Mouse (Mus musculus) embryonic facial prominence, embryonic 15.5 days (tissue): Measurements from ENCODE around the gene Dynll1. TPM values are rescaled to one million over a fixed set of nuclear protein-coding genes. Genes with fewer than 3 reads are reported as not detected.

Experiments
- ATAC-seq: fragments of 200-750 bp; cut with Nextera tagmentation; 2 replicates; pipeline ENCODE4 v1.8.0; 2017; ENCODE audit warnings: low read depth, moderate TSS enrichment; ENCODE audit not compliant: insufficient number of reproducible peaks, low FRiP score, low TSS enrichment
- H3K27ac ChIP-seq: fragments of 300-500 bp; sonication (generic); replicated peaks from 2 replicates; pipeline ENCODE4 v1.5.1; 2015; ENCODE audit warnings: mild to moderate bottlenecking, inconsistent platforms
- H3K27me3 ChIP-seq: fragments of 300-500 bp; sonication (generic); 2 replicates; pipeline ENCODE4 v1.6.1; 2015; ENCODE audit warnings: inconsistent platforms
- H3K36me3 ChIP-seq: fragments of 300-500 bp; sonication (generic); 2 replicates; pipeline ENCODE4 v1.6.1; 2015; ENCODE audit warnings: mild to moderate bottlenecking, inconsistent platforms
- H3K4me1 ChIP-seq: fragments of 300-500 bp; sonication (generic); 2 replicates; pipeline ENCODE4 v1.6.1; 2015; ENCODE audit warnings: inconsistent platforms
- H3K4me2 ChIP-seq: fragments of 300-500 bp; sonication (generic); replicated peaks from 2 replicates; pipeline ENCODE4 v1.6.1; 2015; ENCODE audit warnings: mild to moderate bottlenecking, inconsistent platforms
- H3K4me3 ChIP-seq: fragments of 300-500 bp; sonication (generic); replicated peaks from 2 replicates; pipeline ENCODE4 v1.5.1; 2015; ENCODE audit warnings: mild to moderate bottlenecking, inconsistent platforms
- H3K9ac ChIP-seq: fragments of 300-500 bp; sonication (generic); 2 replicates; pipeline ENCODE4 v1.6.1; 2015; ENCODE audit warnings: inconsistent platforms
- H3K9me3 ChIP-seq: fragments of 300-500 bp; sonication (generic); replicated peaks from 2 replicates; pipeline ENCODE4 v1.6.1; 2016; ENCODE audit warnings: inconsistent platforms
- WGBS: fragments of 180-500 bp; shearing (Covaris S2); methylation state at CpG from one replicate; pipeline ENCODE4 v1.1.7; 2015; 5-methylcytosine and 5-hydroxymethylcytosine counted together
- polyA plus RNA-seq: library from polyadenylated mRNA; unstranded; fragments of >200 nt; fragmentation: Nextera tagmentation; extraction: Ambion mirVana; gene quantifications from 2 replicates; pipeline ENCODE4 v1.2.1, GENCODE M21; 2015

Dynll1 gene
- polyA plus RNA-seq, 1 experiment from 2014 or later, result 1,800 TPM

DNA sequence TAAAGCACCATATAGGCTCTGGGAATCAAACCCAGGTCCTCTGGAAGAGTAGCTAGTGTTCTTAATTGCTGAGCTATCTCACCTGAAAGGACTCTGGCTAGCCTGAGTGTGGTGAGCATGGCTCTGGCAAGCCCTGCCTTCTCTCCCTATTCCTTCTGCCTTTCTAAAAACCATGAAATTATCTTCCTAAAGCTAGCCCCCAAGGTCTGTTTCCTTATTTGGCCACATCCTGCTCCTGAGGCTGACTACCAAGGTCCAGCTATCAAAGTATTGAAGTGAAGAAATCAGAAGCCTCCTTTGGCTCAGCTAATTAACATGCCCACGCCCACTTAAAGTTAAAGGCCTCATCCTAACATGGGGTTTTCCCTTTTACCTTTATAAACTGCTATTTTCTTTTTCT is 26.0 kb downstream of the Dynll1 start:
- Histone ChIP-seq H3K9me3 (no peaks in the 10 kb centered on the region), H3K27ac (no peak overlapping the region), H3K4me3 (no peak overlapping the region), H3K27me3 (no peaks in the 10 kb centered on the region), H3K36me3 (no peaks in the 10 kb centered on the region), H3K4me1 (peaks cover 22% of the 10 kb centered on the region), H3K9ac (no peak overlapping the region), H3K4me2 (no peak overlapping the region)
- 85% methylated on average over 1 of the region's 1 CpGs for WGBS
- ATAC-seq, result no peak

- H3K9ac ChIP-seq, result no peak overlapping the region
- peaks cover 26% of the 10 kb centered on the region for H3K4me1 ChIP-seq
- no peaks in the 10 kb centered on the region for H3K9me3 ChIP-seq
- no peak overlapping the region for H3K4me2 ChIP-seq
- H3K4me3 ChIP-seq, result no peak overlapping the region
- ATAC-seq, result no peak
- H3K27ac ChIP-seq, result no peak overlapping the region
- 61% methylated on average over 1 of the region's 1 CpGs for WGBS
- H3K27me3 ChIP-seq, result no peaks in the 10 kb centered on the region
- no peaks in the 10 kb centered on the region for H3K36me3 ChIP-seq
Observed at GRCm38 (mm10) chr5:115274353-115274752, 26.4 kb downstream of the Dynll1 start.

DNA sequence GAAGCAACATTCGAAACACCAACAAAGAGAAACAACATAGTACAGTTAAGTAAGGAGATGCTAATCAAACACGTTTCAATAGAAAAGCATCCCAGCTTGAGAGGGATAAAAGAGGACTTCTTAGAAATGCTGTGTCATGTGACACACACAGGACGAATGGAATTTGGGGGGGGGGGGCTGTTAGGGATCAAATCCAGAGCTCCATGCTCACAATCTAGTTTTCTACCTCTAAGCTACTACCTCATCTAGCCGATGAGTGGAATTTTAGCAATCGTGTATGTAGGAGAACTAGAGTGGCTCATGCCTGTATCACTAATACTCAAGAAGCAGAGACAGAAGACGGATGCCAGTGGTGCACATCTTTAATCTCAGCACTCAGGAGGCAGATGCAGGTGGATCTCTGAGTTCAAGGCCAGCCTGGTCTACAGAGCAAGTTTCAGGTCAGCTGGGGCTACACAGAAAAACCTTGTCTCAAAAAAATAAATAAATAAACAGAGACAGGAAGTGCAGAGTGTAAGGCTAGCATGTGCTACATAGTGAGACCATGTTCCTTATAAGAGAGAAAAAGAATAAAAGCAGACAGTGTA is 27.2 kb downstream of the Dynll1 start:
- peaks cover 33% of the 10 kb centered on the region for H3K4me1 ChIP-seq
- no peak for ATAC-seq
- no peaks in the 10 kb centered on the region for H3K9me3 ChIP-seq
- H3K36me3 ChIP-seq, result no peaks in the 10 kb centered on the region
- 68% methylated on average over 6 of the region's 6 CpGs for WGBS
- H3K27me3 ChIP-seq, result no peaks in the 10 kb centered on the region
- H3K9ac ChIP-seq, result no peak overlapping the region
- no peak overlapping the region; the same call in 1 of the 2 replicates for H3K4me3 ChIP-seq
- peak overlapping the region; percentile 53; the same call in 1 of the 2 replicates for H3K4me2 ChIP-seq
- H3K27ac ChIP-seq, result peak overlapping the region; percentile 87

GRCm38 (mm10) chr5:115272812-115273548 is 27.8 kb downstream of the Dynll1 start, which contains the start of gene Rnf10:
TSS of gene Rnf10 (minus strand) at chr5:115272898.
- Histone ChIP-seq H3K27ac (peak within 1 kb of the TSS; percentile 87), H3K4me1 (peaks cover 38% of the 10 kb centered on the region), H3K9ac (peak within 1 kb of the TSS; percentile 98), H3K4me2 (peak within 1 kb of the TSS; percentile 53), H3K36me3 (no peaks in the 10 kb centered on the region), H3K4me3 (peak within 1 kb of the TSS; percentile 100), H3K9me3 (no peaks in the 10 kb centered on the region), H3K27me3 (no peaks in the 10 kb centered on the region)
- peak; percentile 90 for ATAC-seq
- WGBS, result 12% methylated on average over 26 of the region's 26 CpGs

DNA sequence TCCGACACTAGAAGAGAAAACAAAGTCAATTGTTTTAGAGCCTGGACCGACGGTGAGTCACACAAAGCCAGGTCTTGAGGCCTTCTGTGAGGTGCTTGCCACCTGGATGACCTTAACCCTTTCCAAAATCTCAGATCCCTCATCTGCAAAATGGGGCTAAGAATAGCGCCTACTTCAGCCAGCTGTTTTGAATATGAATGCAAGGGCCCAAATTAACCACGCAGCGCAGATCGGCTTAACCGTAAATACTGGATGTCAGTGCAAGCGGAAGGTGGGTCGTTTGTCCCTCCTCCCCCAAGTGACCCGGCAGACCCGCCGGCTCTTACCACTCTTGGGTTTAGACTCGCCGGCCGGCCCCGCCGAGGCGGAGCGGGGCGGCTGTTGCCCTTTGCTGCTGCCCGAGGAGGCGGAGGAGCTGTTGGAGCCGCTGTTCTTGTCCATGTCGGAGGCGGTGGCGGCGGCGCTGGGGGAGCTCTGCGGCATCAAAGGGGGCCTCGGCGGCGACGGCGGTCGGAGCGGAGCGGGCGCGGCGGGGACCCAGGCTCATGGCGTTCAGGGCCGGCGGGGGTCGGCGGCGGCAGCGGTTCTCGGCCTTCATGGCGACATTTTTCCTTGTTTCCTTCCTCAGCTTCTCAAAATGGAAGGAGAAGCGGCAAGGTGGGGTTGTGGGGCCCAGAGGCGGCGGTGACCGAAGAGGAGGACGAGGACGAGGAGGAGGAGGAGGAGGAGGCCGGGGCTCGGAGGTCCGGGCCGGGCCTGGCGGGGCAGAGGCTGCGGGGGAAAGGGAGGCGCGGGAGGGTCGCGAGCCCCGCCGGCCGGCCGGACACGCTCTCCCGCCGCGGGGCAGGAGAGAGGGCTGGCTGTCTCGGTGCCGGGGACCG is 28.6 kb downstream of the Dynll1 start:
- Histone ChIP-seq H3K36me3 (0 out of 2 replicates have a peak, but pooled peaks cover 3% of the 10 kb centered on the region), H3K4me1 (peaks cover 43% of the 10 kb centered on the region), H3K4me2 (peak overlapping the region; percentile 53), H3K4me3 (peak overlapping the region; percentile 100), H3K27me3 (no peaks in the 10 kb centered on the region), H3K27ac (peak overlapping the region; percentile 87), H3K9me3 (no peaks in the 10 kb centered on the region), H3K9ac (peak overlapping the region; percentile 98)
- WGBS, result under 1% methylated on average over 76 of the region's 77 CpGs
- ATAC-seq, result no peak

DNA sequence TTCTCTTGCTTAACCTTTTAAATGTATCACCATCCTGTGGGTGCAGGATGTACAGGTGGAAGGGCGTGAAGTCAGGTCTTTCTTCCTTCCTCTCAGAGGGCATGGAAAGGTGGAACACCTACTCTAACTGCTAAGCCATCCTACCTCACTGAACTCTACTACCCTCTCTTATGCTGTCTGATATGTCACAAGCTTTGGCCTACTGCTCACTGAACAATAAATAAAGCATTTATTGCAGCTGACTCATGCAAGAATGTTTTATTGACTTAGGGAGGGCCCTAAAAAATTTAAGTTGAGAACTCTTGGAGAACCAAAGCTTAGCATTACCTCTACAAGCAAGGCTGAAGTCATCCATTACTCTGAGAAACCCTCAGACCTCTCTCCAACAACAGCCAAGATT is 30.8 kb downstream of the Dynll1 start:
- Histone ChIP-seq H3K27ac (no peak overlapping the region), H3K4me3 (0 out of 2 replicates have a peak overlapping the region, but pooled peaks have one; percentile 100), H3K27me3 (no peaks in the 10 kb centered on the region), H3K4me1 (peaks cover 51% of the 10 kb centered on the region), H3K9me3 (no peaks in the 10 kb centered on the region), H3K4me2 (no peak overlapping the region), H3K36me3 (0 out of 2 replicates have a peak, but pooled peaks cover 9% of the 10 kb centered on the region), H3K9ac (no peak overlapping the region)
- ATAC-seq, result no peak
- 93% methylated on average over 1 of the region's 1 CpGs for WGBS

DNA sequence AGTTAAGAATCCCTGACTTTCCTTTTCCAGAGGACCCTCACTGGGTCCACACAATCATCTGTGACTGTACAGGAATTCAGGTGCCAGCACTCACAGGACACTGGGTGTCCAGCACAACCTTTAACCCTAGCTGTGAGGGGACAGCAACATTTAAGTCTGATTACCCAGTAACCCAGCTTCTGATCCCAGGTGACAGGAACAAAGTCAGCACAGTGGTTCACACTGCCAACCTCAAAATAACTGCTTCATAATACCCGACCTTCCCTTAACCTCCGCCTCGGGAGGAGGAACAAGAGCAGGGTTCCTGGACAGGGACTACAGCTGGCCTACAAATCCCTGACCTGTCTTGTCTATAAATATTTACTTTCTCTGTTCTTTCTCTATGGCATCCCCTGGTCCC is 32.5 kb downstream of the Dynll1 start:
- ATAC-seq, result no peak
- Histone ChIP-seq H3K27ac (no peak overlapping the region), H3K4me1 (peaks cover 48% of the 10 kb centered on the region), H3K36me3 (0 out of 2 replicates have a peak, but pooled peaks cover 9% of the 10 kb centered on the region), H3K9ac (no peak overlapping the region), H3K4me3 (no peak overlapping the region), H3K9me3 (no peaks in the 10 kb centered on the region), H3K4me2 (no peak overlapping the region), H3K27me3 (no peaks in the 10 kb centered on the region)
- 65% methylated on average over 3 of the region's 3 CpGs for WGBS

- H3K4me3 ChIP-seq, result no peak overlapping the region
- no peak overlapping the region for H3K4me2 ChIP-seq
- no peaks in the 10 kb centered on the region for H3K27me3 ChIP-seq
- WGBS, result 83% methylated on average over 3 of the region's 3 CpGs
- H3K9ac ChIP-seq, result no peak overlapping the region
- H3K27ac ChIP-seq, result no peak overlapping the region
- no peak for ATAC-seq
- peaks cover 44% of the 10 kb centered on the region for H3K4me1 ChIP-seq
- H3K9me3 ChIP-seq, result no peaks in the 10 kb centered on the region
- H3K36me3 ChIP-seq, result peaks cover 15% of the 10 kb centered on the region
Observed at GRCm38 (mm10) chr5:115267469-115268045, 33.2 kb downstream of the Dynll1 start.

- Histone ChIP-seq H3K4me1 (peaks cover 44% of the 10 kb centered on the region), H3K27ac (no peak overlapping the region), H3K9ac (no peak overlapping the region), H3K36me3 (peaks cover 20% of the 10 kb centered on the region), H3K4me2 (no peak overlapping the region), H3K4me3 (no peak overlapping the region), H3K9me3 (no peaks in the 10 kb centered on the region), H3K27me3 (no peaks in the 10 kb centered on the region)
- 83% methylated on average over 8 of the region's 8 CpGs for WGBS
- no peak for ATAC-seq
Observed at GRCm38 (mm10) chr5:115266787-115267468, 33.9 kb downstream of the Dynll1 start.

DNA sequence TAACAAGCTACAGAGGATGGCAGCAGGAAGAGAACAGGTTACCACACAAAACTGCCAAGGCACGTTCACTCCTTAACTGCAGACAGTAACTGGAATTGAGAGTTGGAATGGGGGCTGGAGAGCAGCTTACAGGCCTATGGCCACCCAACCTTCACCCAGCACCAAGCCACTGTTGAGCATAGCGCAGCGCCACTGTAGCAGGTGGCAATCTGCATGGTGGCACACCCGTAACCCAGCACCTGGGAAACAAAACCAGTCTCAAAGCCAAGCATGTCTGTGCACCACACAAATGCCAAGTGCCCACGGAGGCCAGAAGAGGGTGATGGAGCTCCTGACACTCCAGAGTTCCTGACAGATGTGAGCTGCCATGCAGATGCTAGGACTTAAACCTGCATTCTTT is 34.5 kb downstream of the Dynll1 start:
- no peak overlapping the region for H3K9ac ChIP-seq
- no peak for ATAC-seq
- peaks cover 44% of the 10 kb centered on the region for H3K4me1 ChIP-seq
- no peak overlapping the region for H3K4me2 ChIP-seq
- 89% methylated on average over 5 of the region's 5 CpGs for WGBS
- no peaks in the 10 kb centered on the region for H3K27me3 ChIP-seq
- H3K4me3 ChIP-seq, result no peak overlapping the region
- no peaks in the 10 kb centered on the region for H3K9me3 ChIP-seq
- peaks cover 20% of the 10 kb centered on the region for H3K36me3 ChIP-seq
- H3K27ac ChIP-seq, result no peak overlapping the region
